Mouse (Mus musculus): ENCODE measurements around the gene Nos3. TPM values are rescaled to one million over a fixed set of nuclear protein-coding genes. Genes with fewer than 3 reads are reported as not detected.
"Not testable (repeated sequence)": the region's sequence is repeated elsewhere in the genome, so short reads cannot be mapped to it uniquely, and the experiment has no call there.

The Nos3 gene
- polyA plus RNA-seq, 1 experiment from 2014 or later = 5.9 TPM

- H3K4me3 ChIP-seq = peak within 1 kb of the TSS; percentile 54
- H3K27me3 ChIP-seq = peaks cover 29% of the 10 kb centered on the region
- peaks cover 6% of the 10 kb centered on the region; the same call in 1 of the 2 replicates for H3K4me1 ChIP-seq
- H3K9me3 ChIP-seq (replicated peaks) = no peaks in the 10 kb centered on the region
- peak within 1 kb of the TSS; percentile 65 for H3K4me2 ChIP-seq
- H3K27ac ChIP-seq = peak within 1 kb of the TSS; percentile 75
- H3K9ac ChIP-seq = peak within 1 kb of the TSS; percentile 62; the same call in 1 of the 2 replicates
- no peak for ATAC-seq
- H3K36me3 ChIP-seq (ENCODE audit: poor library complexity, severe bottlenecking) = no peaks in the 10 kb centered on the region
- WGBS = 19% methylated on average over 7 of the region's 7 CpGs
Observed at GRCm38 (mm10) chr5:24393392-24393997, 28.9 kb downstream of the Nos3 start, which contains the start of gene Abcb8. Gene Abcb8 (plus strand): TSS chr5:24393663.

GRCm38 (mm10) chr5:24394165-24394894 lies 29.7 kb downstream of the Nos3 start:
- Histone ChIP-seq H3K4me1 (peaks cover 6% of the 10 kb centered on the region; the same call in 1 of the 2 replicates), H3K9me3 (replicated peaks) (no peaks in the 10 kb centered on the region), H3K4me2 (peak overlapping the region; percentile 65), H3K36me3 (ENCODE audit: poor library complexity, severe bottlenecking) (no peaks in the 10 kb centered on the region), H3K4me3 (peak overlapping the region; percentile 54), H3K27ac (peak overlapping the region; percentile 75), H3K27me3 (peaks cover 22% of the 10 kb centered on the region), H3K9ac (peak overlapping the region; percentile 62; the same call in 1 of the 2 replicates)
- peak; percentile 97 for ATAC-seq
- under 1% methylated on average over 36 of the region's 36 CpGs for WGBS

GRCm38 (mm10) chr5:24396254-24396653 lies 31.6 kb downstream of the Nos3 start:
- not testable (repeated sequence) for H3K4me2 ChIP-seq; H3K9ac ChIP-seq; H3K9me3 ChIP-seq (replicated peaks); H3K4me3 ChIP-seq; H3K27me3 ChIP-seq; H3K4me1 ChIP-seq; H3K27ac ChIP-seq; ATAC-seq; H3K36me3 ChIP-seq (ENCODE audit: poor library complexity, severe bottlenecking)
- WGBS = 86% methylated on average over 6 of the region's 6 CpGs

- Histone ChIP-seq H3K36me3 (ENCODE audit: poor library complexity, severe bottlenecking) (peaks cover 33% of the 10 kb centered on the region), H3K4me3 (no peak overlapping the region), H3K27ac (no peak overlapping the region), H3K27me3 (no peaks in the 10 kb centered on the region), H3K9ac (no peak overlapping the region), H3K9me3 (replicated peaks) (no peaks in the 10 kb centered on the region), H3K4me2 (no peak overlapping the region), H3K4me1 (peaks cover 5% of the 10 kb centered on the region; the same call in 1 of the 2 replicates)
- WGBS = 87% methylated on average over 10 of the region's 10 CpGs
- no peak for ATAC-seq
Observed at GRCm38 (mm10) chr5:24399686-24400085, 35.1 kb downstream of the Nos3 start.

- 93% methylated on average over 11 of the region's 11 CpGs for WGBS
- H3K4me3 ChIP-seq = no peak overlapping the region
- no peak for ATAC-seq
- H3K4me2 ChIP-seq = no peak overlapping the region
- no peak overlapping the region for H3K9ac ChIP-seq
- no peak overlapping the region for H3K27ac ChIP-seq
- no peaks in the 10 kb centered on the region for H3K4me1 ChIP-seq
- no peaks in the 10 kb centered on the region for H3K9me3 ChIP-seq (replicated peaks)
- no peaks in the 10 kb centered on the region for H3K27me3 ChIP-seq
- peaks cover 34% of the 10 kb centered on the region for H3K36me3 ChIP-seq (ENCODE audit: poor library complexity, severe bottlenecking)
Observed at GRCm38 (mm10) chr5:24400362-24400761, 35.8 kb downstream of the Nos3 start.

GRCm38 (mm10) chr5:24400911-24401605 lies 36.4 kb downstream of the Nos3 start:
- H3K9ac ChIP-seq = no peak overlapping the region
- H3K36me3 ChIP-seq (ENCODE audit: poor library complexity, severe bottlenecking) = peaks cover 40% of the 10 kb centered on the region
- H3K27me3 ChIP-seq = no peaks in the 10 kb centered on the region
- no peaks in the 10 kb centered on the region for H3K4me1 ChIP-seq
- H3K4me3 ChIP-seq = no peak overlapping the region
- no peak for ATAC-seq
- WGBS = 93% methylated on average over 5 of the region's 5 CpGs
- H3K27ac ChIP-seq = no peak overlapping the region
- H3K9me3 ChIP-seq (replicated peaks) = no peaks in the 10 kb centered on the region
- H3K4me2 ChIP-seq = no peak overlapping the region

- Histone ChIP-seq H3K4me3 (no peak overlapping the region), H3K9me3 (replicated peaks) (no peaks in the 10 kb centered on the region), H3K27ac (no peak overlapping the region), H3K9ac (no peak overlapping the region), H3K4me1 (no peaks in the 10 kb centered on the region), H3K27me3 (no peaks in the 10 kb centered on the region), H3K4me2 (no peak overlapping the region), H3K36me3 (ENCODE audit: poor library complexity, severe bottlenecking) (peaks cover 50% of the 10 kb centered on the region)
- ATAC-seq = peak; percentile 31; the same call in 1 of the 2 replicates
- 73% methylated on average over 9 of the region's 9 CpGs for WGBS
Observed at GRCm38 (mm10) chr5:24401969-24402368, 37.4 kb downstream of the Nos3 start.

GRCm38 (mm10) chr5:24404594-24405360 lies 40.2 kb downstream of the Nos3 start:
- no peak for ATAC-seq
- Histone ChIP-seq H3K27me3 (no peaks in the 10 kb centered on the region), H3K4me3 (no peak overlapping the region), H3K9ac (no peak overlapping the region), H3K27ac (no peak overlapping the region), H3K36me3 (ENCODE audit: poor library complexity, severe bottlenecking) (peaks cover 66% of the 10 kb centered on the region), H3K4me2 (no peak overlapping the region), H3K9me3 (replicated peaks) (no peaks in the 10 kb centered on the region), H3K4me1 (no peaks in the 10 kb centered on the region)
- WGBS = 81% methylated on average over 6 of the region's 6 CpGs

- Histone ChIP-seq H3K36me3 (ENCODE audit: poor library complexity, severe bottlenecking) (peaks cover 65% of the 10 kb centered on the region), H3K4me3 (no peak overlapping the region)
- WGBS = 70% methylated on average over 3 of the region's 3 CpGs
Observed at GRCm38 (mm10) chr5:24405389-24405876, 40.8 kb downstream of the Nos3 start.

GRCm38 (mm10) chr5:24408651-24409050 lies 44.0 kb downstream of the Nos3 start:
- Histone ChIP-seq H3K27me3 (0 out of 2 replicates have a peak, but pooled peaks cover under 1% of the 10 kb centered on the region), H3K36me3 (ENCODE audit: poor library complexity, severe bottlenecking) (peaks cover 36% of the 10 kb centered on the region), H3K9ac (no peak overlapping the region), H3K4me1 (no peaks in the 10 kb centered on the region), H3K9me3 (replicated peaks) (no peaks in the 10 kb centered on the region), H3K4me2 (no peak overlapping the region), H3K27ac (no peak overlapping the region), H3K4me3 (no peak overlapping the region)
- 88% methylated on average over 13 of the region's 13 CpGs for WGBS
- no peak for ATAC-seq

More at GRCm38 (mm10) chr5:24405389-24405876, 40.8 kb downstream of the Nos3 start:
- H3K9me3 ChIP-seq (replicated peaks) = no peaks in the 10 kb centered on the region
- no peak overlapping the region for H3K27ac ChIP-seq
- no peak overlapping the region for H3K9ac ChIP-seq
- H3K27me3 ChIP-seq = no peaks in the 10 kb centered on the region
- no peak overlapping the region for H3K4me2 ChIP-seq
- H3K4me1 ChIP-seq = no peaks in the 10 kb centered on the region
- ATAC-seq = no peak

GRCm38 (mm10) chr5:24409466-24409865 lies 44.9 kb downstream of the Nos3 start:
- Histone ChIP-seq H3K9ac (no peak overlapping the region), H3K36me3 (ENCODE audit: poor library complexity, severe bottlenecking) (peaks cover 35% of the 10 kb centered on the region), H3K27me3 (0 out of 2 replicates have a peak, but pooled peaks cover 3% of the 10 kb centered on the region), H3K9me3 (replicated peaks) (no peaks in the 10 kb centered on the region), H3K4me1 (no peaks in the 10 kb centered on the region), H3K4me2 (no peak overlapping the region), H3K4me3 (no peak overlapping the region), H3K27ac (no peak overlapping the region; the same call in 1 of the 2 replicates)
- ATAC-seq = no peak
- 66% methylated on average over 2 of the region's 2 CpGs for WGBS
